Mouse (Mus musculus) bone marrow macrophage, adult 2 months (primary cell): ENCODE measurements around the gene Med13l.

Experiments
- CTCF ChIP-seq: IDR thresholded peaks from 2 replicates; pipeline ENCODE4 v1.5.1; 2012; ENCODE audit warnings: low read depth, mild to moderate bottlenecking, low read length, moderate library complexity
- POLR2A ChIP-seq: IDR thresholded peaks from 2 replicates; pipeline ENCODE4 v1.6.1; 2012; ENCODE audit warnings: mild to moderate bottlenecking, low read depth, low read length, borderline replicate concordance

- no peak for TF ChIP-seq CTCF
- no peak for TF ChIP-seq POLR2A
Measured at GRCm38 (mm10) chr5:118610468-118610867, 50.0 kb downstream of the Med13l start.
